Mouse (Mus musculus): ENCODE results near the gene Fzr1. TPM values are rescaled to one million over a fixed set of nuclear protein-coding genes. Genes with fewer than 3 reads are reported as not detected.

Fzr1 gene
- polyA plus RNA-seq, 1 experiment, result 47.8 TPM

- H3K27me3 ChIP-seq (ENCODE audit: control insufficient read depth, insufficient read depth, low read length, poor library complexity, severe bottlenecking), result no peaks in the 10 kb centered on the region
- H3K9ac ChIP-seq (ENCODE audit: low read depth, poor library complexity, severe bottlenecking), result no peak overlapping the region
- peaks cover 19% of the 10 kb centered on the region for H3K36me3 ChIP-seq (ENCODE audit: control insufficient read depth, insufficient read depth, low read length, poor library complexity, severe bottlenecking)
- H3K27ac ChIP-seq (ENCODE audit: insufficient read depth, low read length), result no peak overlapping the region
- H3K4me3 ChIP-seq (ENCODE audit: low read depth, low read length), result no peak overlapping the region
- H3K4me1 ChIP-seq (ENCODE audit: control insufficient read depth, insufficient read depth, low read length), result no peaks in the 10 kb centered on the region
- TF ChIP-seq EP300 (IDR thresholded peaks at IDR 0.05; ENCODE audit: insufficient read depth, low read depth, low read length) (no peak), POLR2A (IDR thresholded peaks at IDR 0.05; ENCODE audit: insufficient read depth, low read length) (no peak), CTCF (IDR thresholded peaks at IDR 0.05; ENCODE audit: low read depth, low read length) (no peak)
- no peaks in the 10 kb centered on the region for H3K9me3 ChIP-seq (replicated peaks; ENCODE audit: control insufficient read depth, insufficient read depth, low read length, poor library complexity, severe bottlenecking)
Measured at GRCm38 (mm10) chr10:81330007-81330406, 48.3 kb downstream of the Fzr1 start.

- Histone ChIP-seq H3K36me3 (ENCODE audit: control insufficient read depth, insufficient read depth, low read length, poor library complexity, severe bottlenecking) (peaks cover 23% of the 10 kb centered on the region), H3K9me3 (replicated peaks; ENCODE audit: control insufficient read depth, insufficient read depth, low read length, poor library complexity, severe bottlenecking) (no peaks in the 10 kb centered on the region), H3K27me3 (ENCODE audit: control insufficient read depth, insufficient read depth, low read length, poor library complexity, severe bottlenecking) (no peaks in the 10 kb centered on the region), H3K4me1 (ENCODE audit: control insufficient read depth, insufficient read depth, low read length) (no peaks in the 10 kb centered on the region), H3K27ac (ENCODE audit: insufficient read depth, low read length) (no peak overlapping the region), H3K4me3 (ENCODE audit: low read depth, low read length) (no peak overlapping the region), H3K9ac (ENCODE audit: low read depth, poor library complexity, severe bottlenecking) (no peak overlapping the region)
- TF ChIP-seq EP300 (IDR thresholded peaks at IDR 0.05; ENCODE audit: insufficient read depth, low read depth, low read length) (no peak), CTCF (IDR thresholded peaks at IDR 0.05; ENCODE audit: low read depth, low read length) (no peak), POLR2A (IDR thresholded peaks at IDR 0.05; ENCODE audit: insufficient read depth, low read length) (no peak)
Measured at GRCm38 (mm10) chr10:81329194-81329975, 48.9 kb downstream of the Fzr1 start.

- no peak within 1 kb of the TSS for H3K27ac ChIP-seq (ENCODE audit: insufficient read depth, low read length)
- H3K9me3 ChIP-seq (replicated peaks; ENCODE audit: control insufficient read depth, insufficient read depth, low read length, poor library complexity, severe bottlenecking), result no peaks in the 10 kb centered on the region
- H3K4me1 ChIP-seq (ENCODE audit: control insufficient read depth, insufficient read depth, low read length), result no peaks in the 10 kb centered on the region
- H3K4me3 ChIP-seq (ENCODE audit: low read depth, low read length), result no peak within 1 kb of the TSS
- H3K36me3 ChIP-seq (ENCODE audit: control insufficient read depth, insufficient read depth, low read length, poor library complexity, severe bottlenecking), result peaks cover 28% of the 10 kb centered on the region
- 0 out of 2 replicates have a peak, but pooled peaks have one; percentile 5 for TF ChIP-seq EP300 (IDR thresholded peaks at IDR 0.05; ENCODE audit: insufficient read depth, low read depth, low read length)
- TF ChIP-seq POLR2A (IDR thresholded peaks at IDR 0.05; ENCODE audit: insufficient read depth, low read length), result no peak
- no peak within 1 kb of the TSS for H3K9ac ChIP-seq (ENCODE audit: low read depth, poor library complexity, severe bottlenecking)
- H3K27me3 ChIP-seq (ENCODE audit: control insufficient read depth, insufficient read depth, low read length, poor library complexity, severe bottlenecking), result no peaks in the 10 kb centered on the region
Measured at GRCm38 (mm10) chr10:81328386-81328785, 49.9 kb downstream of the Fzr1 start, which contains the start of gene Tbxa2r. Gene Tbxa2r (plus strand): TSS chr10:81328731.

GRCm38 (mm10) chr10:81327959-81328358 lies 50.4 kb downstream of the Fzr1 start:
- H3K36me3 ChIP-seq (ENCODE audit: control insufficient read depth, insufficient read depth, low read length, poor library complexity, severe bottlenecking), result peaks cover 31% of the 10 kb centered on the region
- no peaks in the 10 kb centered on the region for H3K27me3 ChIP-seq (ENCODE audit: control insufficient read depth, insufficient read depth, low read length, poor library complexity, severe bottlenecking)
- H3K4me1 ChIP-seq (ENCODE audit: control insufficient read depth, insufficient read depth, low read length), result no peaks in the 10 kb centered on the region
- H3K9ac ChIP-seq (ENCODE audit: low read depth, poor library complexity, severe bottlenecking), result no peak overlapping the region
- no peak overlapping the region for H3K4me3 ChIP-seq (ENCODE audit: low read depth, low read length)
- no peak for TF ChIP-seq EP300 (IDR thresholded peaks at IDR 0.05; ENCODE audit: insufficient read depth, low read depth, low read length)
- no peak for TF ChIP-seq POLR2A (IDR thresholded peaks at IDR 0.05; ENCODE audit: insufficient read depth, low read length)
- no peak for TF ChIP-seq CTCF (IDR thresholded peaks at IDR 0.05; ENCODE audit: low read depth, low read length)
- no peak overlapping the region for H3K27ac ChIP-seq (ENCODE audit: insufficient read depth, low read length)
- H3K9me3 ChIP-seq (replicated peaks; ENCODE audit: control insufficient read depth, insufficient read depth, low read length, poor library complexity, severe bottlenecking), result no peaks in the 10 kb centered on the region

- no peak for TF ChIP-seq EP300 (IDR thresholded peaks at IDR 0.05; ENCODE audit: insufficient read depth, low read depth, low read length)
- no peak for TF ChIP-seq CTCF (IDR thresholded peaks at IDR 0.05; ENCODE audit: low read depth, low read length)
- TF ChIP-seq POLR2A (IDR thresholded peaks at IDR 0.05; ENCODE audit: insufficient read depth, low read length), result no peak
- peaks cover 36% of the 10 kb centered on the region for H3K36me3 ChIP-seq (ENCODE audit: control insufficient read depth, insufficient read depth, low read length, poor library complexity, severe bottlenecking)
- no peak overlapping the region for H3K4me3 ChIP-seq (ENCODE audit: low read depth, low read length)
- no peak overlapping the region for H3K9ac ChIP-seq (ENCODE audit: low read depth, poor library complexity, severe bottlenecking)
- no peaks in the 10 kb centered on the region for H3K4me1 ChIP-seq (ENCODE audit: control insufficient read depth, insufficient read depth, low read length)
- H3K27me3 ChIP-seq (ENCODE audit: control insufficient read depth, insufficient read depth, low read length, poor library complexity, severe bottlenecking), result no peaks in the 10 kb centered on the region
- H3K9me3 ChIP-seq (replicated peaks; ENCODE audit: control insufficient read depth, insufficient read depth, low read length, poor library complexity, severe bottlenecking), result no peaks in the 10 kb centered on the region
- H3K27ac ChIP-seq (ENCODE audit: insufficient read depth, low read length), result no peak overlapping the region
Measured at GRCm38 (mm10) chr10:81326858-81327257, 51.5 kb downstream of the Fzr1 start.

GRCm38 (mm10) chr10:81325781-81326180 lies 52.5 kb downstream of the Fzr1 start:
- no peaks in the 10 kb centered on the region for H3K4me1 ChIP-seq (ENCODE audit: control insufficient read depth, insufficient read depth, low read length)
- no peak overlapping the region for H3K9ac ChIP-seq (ENCODE audit: low read depth, poor library complexity, severe bottlenecking)
- H3K27me3 ChIP-seq (ENCODE audit: control insufficient read depth, insufficient read depth, low read length, poor library complexity, severe bottlenecking), result no peaks in the 10 kb centered on the region
- no peak for TF ChIP-seq CTCF (IDR thresholded peaks at IDR 0.05; ENCODE audit: low read depth, low read length)
- TF ChIP-seq EP300 (IDR thresholded peaks at IDR 0.05; ENCODE audit: insufficient read depth, low read depth, low read length), result no peak
- no peak for TF ChIP-seq POLR2A (IDR thresholded peaks at IDR 0.05; ENCODE audit: insufficient read depth, low read length)
- H3K36me3 ChIP-seq (ENCODE audit: control insufficient read depth, insufficient read depth, low read length, poor library complexity, severe bottlenecking), result peaks cover 36% of the 10 kb centered on the region
- H3K27ac ChIP-seq (ENCODE audit: insufficient read depth, low read length), result no peak overlapping the region
- no peak overlapping the region for H3K4me3 ChIP-seq (ENCODE audit: low read depth, low read length)
- no peaks in the 10 kb centered on the region for H3K9me3 ChIP-seq (replicated peaks; ENCODE audit: control insufficient read depth, insufficient read depth, low read length, poor library complexity, severe bottlenecking)
